Mouse (Mus musculus): Measurements from ENCODE around the gene Flna.

DNA sequence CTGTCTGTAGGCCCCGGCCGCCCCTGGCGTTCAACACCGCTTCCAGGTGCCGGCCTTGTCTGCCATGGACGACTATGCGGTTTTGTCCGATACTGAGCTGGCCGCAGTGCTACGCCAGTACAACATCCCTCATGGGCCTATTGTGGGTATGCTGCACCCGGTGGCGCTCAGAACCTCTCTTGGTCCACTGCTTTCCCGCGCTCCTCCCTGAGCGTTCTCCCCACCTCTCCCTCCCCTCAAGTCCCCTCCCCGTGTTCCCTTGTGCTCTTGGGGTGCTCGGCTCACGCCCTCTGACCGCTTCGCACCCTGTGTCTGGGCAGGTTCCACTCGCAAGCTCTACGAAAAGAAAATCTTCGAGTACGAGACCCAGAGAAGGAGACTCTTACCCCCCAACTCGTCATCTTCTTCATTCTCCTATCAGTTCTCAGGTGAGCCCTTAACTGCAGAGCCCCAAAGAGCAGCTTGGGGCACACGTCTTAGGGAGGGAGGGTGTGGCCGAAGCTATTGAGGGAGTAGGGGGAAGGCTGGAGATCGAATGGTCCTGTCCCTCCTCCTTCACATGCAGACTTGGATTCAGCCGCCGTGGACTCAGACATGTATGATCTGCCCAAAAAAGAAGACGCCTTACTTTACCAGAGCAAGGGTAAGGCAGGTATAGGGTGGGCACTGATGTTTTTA lies 5.4 kb upstream of the Flna start:
- TF ChIP-seq POLR2A (IDR thresholded peaks at IDR 0.05; ENCODE audit: low read depth, low read length) (no peak), CTCF (IDR thresholded peaks at IDR 0.05; ENCODE audit: extremely low read depth, insufficient read depth, insufficient read length, insufficient replicate concordance) (no peak)

Measured in spleen, adult 2 months (tissue).